Mouse (Mus musculus): ENCODE data around the gene Galnt12. TPM values are rescaled to one million over a fixed set of nuclear protein-coding genes. Genes with fewer than 3 reads are reported as not detected.

The Galnt12 gene
- polyA plus RNA-seq, 1 experiment, result 2.5 TPM

GRCm38 (mm10) chr4:47092387-47093021 lies 795 bp downstream of the Galnt12 start:
- Histone ChIP-seq H3K27ac (ENCODE audit: insufficient read depth, low read length) (no peak overlapping the region), H3K4me1 (ENCODE audit: control insufficient read depth, insufficient read depth, low read length) (no peaks in the 10 kb centered on the region; the same call in 1 of the 2 replicates), H3K4me3 (ENCODE audit: insufficient read depth, low read length) (peak overlapping the region; percentile 61)
- TF ChIP-seq POLR2A (IDR thresholded peaks at IDR 0.05; ENCODE audit: extremely low read depth, insufficient read depth, low read length) (no peak), CTCF (IDR thresholded peaks at IDR 0.05; ENCODE audit: extremely low read depth, insufficient read depth, low read length) (no peak)

GRCm38 (mm10) chr4:47093161-47093560 lies 1.5 kb downstream of the Galnt12 start:
- Histone ChIP-seq H3K27ac (ENCODE audit: insufficient read depth, low read length) (no peak overlapping the region), H3K4me1 (ENCODE audit: control insufficient read depth, insufficient read depth, low read length) (no peaks in the 10 kb centered on the region; the same call in 1 of the 2 replicates), H3K4me3 (ENCODE audit: insufficient read depth, low read length) (no peak overlapping the region)
- TF ChIP-seq POLR2A (IDR thresholded peaks at IDR 0.05; ENCODE audit: extremely low read depth, insufficient read depth, low read length) (no peak), CTCF (IDR thresholded peaks at IDR 0.05; ENCODE audit: extremely low read depth, insufficient read depth, low read length) (no peak)

- no peak for TF ChIP-seq POLR2A (IDR thresholded peaks at IDR 0.05; ENCODE audit: extremely low read depth, insufficient read depth, low read length)
- no peak for TF ChIP-seq CTCF (IDR thresholded peaks at IDR 0.05; ENCODE audit: extremely low read depth, insufficient read depth, low read length)
- Histone ChIP-seq H3K4me3 (ENCODE audit: insufficient read depth, low read length) (no peak overlapping the region), H3K4me1 (ENCODE audit: control insufficient read depth, insufficient read depth, low read length) (no peaks in the 10 kb centered on the region; the same call in 1 of the 2 replicates), H3K27ac (ENCODE audit: insufficient read depth, low read length) (no peak overlapping the region)
These were observed 1.9 kb downstream of the Galnt12 start for GRCm38 (mm10) chr4:47093647-47094046.

GRCm38 (mm10) chr4:47103561-47103960 lies 11.9 kb downstream of the Galnt12 start:
- no peaks in the 10 kb centered on the region for H3K4me1 ChIP-seq (ENCODE audit: control insufficient read depth, insufficient read depth, low read length)
- no peak for TF ChIP-seq POLR2A (IDR thresholded peaks at IDR 0.05; ENCODE audit: extremely low read depth, insufficient read depth, low read length)
- no peak for TF ChIP-seq CTCF (IDR thresholded peaks at IDR 0.05; ENCODE audit: extremely low read depth, insufficient read depth, low read length)
- no peak overlapping the region for H3K4me3 ChIP-seq (ENCODE audit: insufficient read depth, low read length)
- H3K27ac ChIP-seq (ENCODE audit: insufficient read depth, low read length), result no peak overlapping the region

- H3K27ac ChIP-seq (ENCODE audit: insufficient read depth, low read length), result no peak overlapping the region
- no peak overlapping the region for H3K4me3 ChIP-seq (ENCODE audit: insufficient read depth, low read length)
- TF ChIP-seq POLR2A (IDR thresholded peaks at IDR 0.05; ENCODE audit: extremely low read depth, insufficient read depth, low read length), result no peak
- no peak for TF ChIP-seq CTCF (IDR thresholded peaks at IDR 0.05; ENCODE audit: extremely low read depth, insufficient read depth, low read length)
- peaks cover 4% of the 10 kb centered on the region for H3K4me1 ChIP-seq (ENCODE audit: control insufficient read depth, insufficient read depth, low read length)
These were observed 20.2 kb downstream of the Galnt12 start for GRCm38 (mm10) chr4:47111885-47112284.

- no peak overlapping the region for H3K4me3 ChIP-seq (ENCODE audit: insufficient read depth, low read length)
- H3K27ac ChIP-seq (ENCODE audit: insufficient read depth, low read length), result 0 out of 2 replicates have a peak overlapping the region, but pooled peaks have one; percentile 27
- no peak for TF ChIP-seq POLR2A (IDR thresholded peaks at IDR 0.05; ENCODE audit: extremely low read depth, insufficient read depth, low read length)
- TF ChIP-seq CTCF (IDR thresholded peaks at IDR 0.05; ENCODE audit: extremely low read depth, insufficient read depth, low read length), result no peak
- peaks cover 4% of the 10 kb centered on the region for H3K4me1 ChIP-seq (ENCODE audit: control insufficient read depth, insufficient read depth, low read length)
These were observed 20.9 kb downstream of the Galnt12 start for GRCm38 (mm10) chr4:47112560-47112959.

- Histone ChIP-seq H3K4me3 (ENCODE audit: insufficient read depth, low read length) (no peak overlapping the region), H3K27ac (ENCODE audit: insufficient read depth, low read length) (no peak overlapping the region), H3K4me1 (ENCODE audit: control insufficient read depth, insufficient read depth, low read length) (peaks cover 3% of the 10 kb centered on the region; the same call in 1 of the 2 replicates)
- TF ChIP-seq POLR2A (IDR thresholded peaks at IDR 0.05; ENCODE audit: extremely low read depth, insufficient read depth, low read length), result no peak
- TF ChIP-seq CTCF (IDR thresholded peaks at IDR 0.05; ENCODE audit: extremely low read depth, insufficient read depth, low read length), result peak; percentile 75
These were observed 30.5 kb downstream of the Galnt12 start for GRCm38 (mm10) chr4:47122051-47122706.

- Histone ChIP-seq H3K4me3 (ENCODE audit: insufficient read depth, low read length) (no peak overlapping the region), H3K27ac (ENCODE audit: insufficient read depth, low read length) (no peak overlapping the region), H3K4me1 (ENCODE audit: control insufficient read depth, insufficient read depth, low read length) (peaks cover 3% of the 10 kb centered on the region; the same call in 1 of the 2 replicates)
- no peak for TF ChIP-seq POLR2A (IDR thresholded peaks at IDR 0.05; ENCODE audit: extremely low read depth, insufficient read depth, low read length)
These were observed 32.5 kb downstream of the Galnt12 start for GRCm38 (mm10) chr4:47124140-47124711.

GRCm38 (mm10) chr4:47128515-47128914 lies 36.8 kb downstream of the Galnt12 start:
- H3K27ac ChIP-seq (ENCODE audit: insufficient read depth, low read length), result no peak overlapping the region
- no peak overlapping the region for H3K4me3 ChIP-seq (ENCODE audit: insufficient read depth, low read length)
- peaks cover 3% of the 10 kb centered on the region; the same call in 1 of the 2 replicates for H3K4me1 ChIP-seq (ENCODE audit: control insufficient read depth, insufficient read depth, low read length)
- TF ChIP-seq CTCF (IDR thresholded peaks at IDR 0.05; ENCODE audit: extremely low read depth, insufficient read depth, low read length) (peak; percentile 56), POLR2A (IDR thresholded peaks at IDR 0.05; ENCODE audit: extremely low read depth, insufficient read depth, low read length) (no peak)

All from cortical plate, adult 2 months (tissue).